Mouse (Mus musculus): Measurements from ENCODE around the gene Csrp1.

Csrp1 gene

GRCm38 (mm10) chr1:135768400-135768799 lies 48.5 kb downstream of the Csrp1 start:
- POLR2A ChIA-PET: interaction anchor here (0.6 to 4.3 kb wide), 24 partner anchors 8 to 702 kb away, joined by 3 to 29 read pairs (median 4); partner anchors contain the start of gene Tnni1 (in 2 of the 4)
- CTCF ChIA-PET: interaction anchor here in 3 of 4 experiments (0.6 to 5.3 kb wide), 6 partner anchors 12 to 78 kb away, joined by 5 to 35 read pairs (median 6); partner anchors contain the start of gene Tnni1 (in 1 of the 3)

DNA sequence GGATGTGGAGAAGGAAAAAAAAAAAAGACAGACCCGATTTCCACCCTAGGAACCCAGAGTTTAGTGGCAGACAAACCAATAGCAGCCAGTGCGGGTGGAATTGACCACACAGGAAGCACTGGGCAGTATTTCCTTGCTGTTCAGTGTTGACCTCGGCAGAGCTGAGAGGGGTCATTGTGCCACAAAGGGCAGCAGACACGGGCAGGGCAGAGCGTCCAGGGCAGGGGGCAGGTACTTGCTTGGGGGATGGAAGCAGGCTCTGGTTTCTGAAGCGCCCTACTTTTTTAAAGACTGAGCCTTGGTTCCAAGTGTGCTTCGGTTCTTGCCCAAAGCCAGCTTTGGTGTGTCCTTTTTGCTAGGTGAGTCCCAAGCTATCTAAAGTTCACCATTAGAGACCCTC lies 50.4 kb downstream of the Csrp1 start:
- CTCF ChIA-PET: interaction anchor here (0.6 to 5.3 kb wide), 15 partner anchors 9 to 41 kb away, joined by 3 to 35 read pairs (median 7); partner anchors contain the start of gene Tnni1 (in 3 of the 4)
- POLR2A ChIA-PET: interaction anchor here (0.6 to 4.3 kb wide), 27 partner anchors 9 to 1158 kb away, joined by 3 to 21 read pairs (median 6); partner anchors contain the start of genes Tnni1 (in 3 of the 4) and Elf3 (in 1 of the 4)

DNA sequence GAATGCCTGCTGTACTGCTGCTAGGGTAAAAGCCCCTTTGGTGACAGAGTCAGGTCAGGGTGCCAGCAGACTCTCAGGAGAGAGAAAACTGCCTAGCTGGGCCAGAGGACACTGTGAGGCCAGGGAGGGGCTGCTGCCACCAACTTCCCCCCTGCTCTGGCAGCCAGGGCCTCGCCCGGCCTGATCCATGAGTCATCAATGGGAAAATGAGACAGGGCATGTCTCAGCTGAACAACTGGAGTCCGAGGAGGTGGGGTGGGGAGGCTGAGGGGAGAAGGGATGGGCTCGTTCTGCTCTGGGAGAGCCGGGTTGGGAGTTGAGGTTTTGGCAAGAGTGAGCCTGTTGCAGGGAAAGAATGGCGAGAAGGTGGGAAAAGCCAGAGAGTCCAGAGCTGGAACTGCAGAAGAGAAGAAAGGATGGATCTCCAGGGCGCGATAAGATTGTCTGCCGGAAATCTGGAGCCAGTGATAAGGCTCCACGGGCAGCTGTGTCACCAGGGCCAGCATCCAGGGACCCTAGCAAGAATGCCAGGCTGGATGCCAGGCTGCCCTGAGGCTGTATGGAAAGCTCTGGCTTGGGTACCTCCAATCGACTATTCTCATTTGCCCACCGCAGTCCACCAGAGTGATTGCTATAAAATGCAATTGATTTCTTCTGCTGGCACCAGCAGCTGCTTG lies 51.2 kb downstream of the Csrp1 start:
- POLR2A ChIA-PET: interaction anchor here in 3 of 4 experiments (0.6 to 4.3 kb wide), 34 partner anchors 8 to 513 kb away, joined by 3 to 21 read pairs (median 5); partner anchors contain the start of genes Tnni1 (in 2 of the 3), Elf3 (in 1 of the 3) and Lad1 (in 1 of the 3)
- CTCF ChIA-PET: interaction anchor here (0.6 to 5.3 kb wide), 17 partner anchors 8 to 392 kb away, joined by 3 to 35 read pairs (median 6); partner anchors contain the start of gene Tnni1 (in 3 of the 4)

GRCm38 (mm10) chr1:135771573-135771970 lies 51.7 kb downstream of the Csrp1 start:
- ChIA-PET POLR2A (interaction anchor here in 3 of 4 experiments (0.6 to 4.3 kb wide), 31 partner anchors 7 to 513 kb away, joined by 3 to 21 read pairs (median 5); partner anchors contain the start of genes Tnni1 (in 2 of the 3), Elf3 (in 1 of the 3) and Lad1 (in 1 of the 3)), CTCF (interaction anchor here (0.6 to 5.3 kb wide), 15 partner anchors 9 to 57 kb away, joined by 3 to 35 read pairs (median 4); partner anchors contain the start of gene Tnni1 (in 2 of the 4))

- POLR2A ChIA-PET: interaction anchor here in 3 of 4 experiments (0.6 to 1.6 kb wide), 7 partner anchors 10 to 387 kb away, joined by 3 to 8 read pairs (median 5); partner anchors contain the start of gene Phlda3 (in 1 of the 3)
- CTCF ChIA-PET: interaction anchor here in 3 of 4 experiments (1.0 to 7.5 kb wide), 5 partner anchors 11 to 22 kb away, joined by 3 to 89 read pairs (median 7); no protein-coding TSS in a partner anchor
These were observed 56.7 kb downstream of the Csrp1 start for GRCm38 (mm10) chr1:135776596-135776995.

- CTCF ChIA-PET: interaction anchor here in 3 of 4 experiments (1.6 to 7.5 kb wide), 4 partner anchors 10 to 22 kb away, joined by 4 to 89 read pairs (median 48); no protein-coding TSS in a partner anchor
- POLR2A ChIA-PET: interaction anchor here in 3 of 4 experiments (0.6 to 1.6 kb wide), 6 partner anchors 10 to 386 kb away, joined by 3 to 8 read pairs (median 5); partner anchors contain the start of gene Phlda3 (in 1 of the 3)
These were observed 57.2 kb downstream of the Csrp1 start for GRCm38 (mm10) chr1:135777046-135777445.

DNA sequence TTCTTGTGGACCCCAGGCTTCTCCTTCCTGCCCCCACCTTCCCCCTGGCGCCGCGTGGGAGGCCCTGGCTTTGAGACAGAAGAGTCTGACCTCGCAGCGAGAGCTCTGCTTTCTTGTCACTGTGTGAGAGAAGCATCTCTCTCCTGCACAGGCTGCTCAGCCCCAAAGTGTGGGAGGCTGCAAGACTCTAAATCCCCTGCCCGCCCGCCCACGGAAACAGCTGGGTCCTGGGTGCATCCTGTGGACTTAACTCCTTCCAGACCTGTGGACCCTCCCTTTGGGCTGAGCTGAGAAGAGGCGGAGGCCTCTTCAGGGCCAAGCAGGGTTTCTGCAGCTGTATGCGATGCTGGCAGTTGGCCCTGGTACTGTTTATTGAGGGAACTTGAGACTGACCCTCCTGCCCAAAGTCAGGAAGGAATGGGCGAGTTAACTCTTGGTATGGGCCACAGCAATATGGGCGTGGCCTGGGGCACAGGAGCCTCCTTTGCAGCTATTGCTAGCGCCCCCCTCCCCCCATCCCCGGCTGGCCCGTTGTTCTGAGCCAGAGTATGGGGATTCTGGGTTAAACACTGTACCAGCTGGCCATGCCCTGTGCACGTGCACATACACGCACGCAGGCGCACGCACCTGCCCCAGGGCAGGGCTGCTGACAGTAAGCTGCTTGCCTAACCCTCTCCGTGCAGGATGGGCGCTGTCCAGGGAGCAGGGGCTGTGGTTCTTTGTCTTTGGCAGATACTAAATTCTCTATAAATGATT lies 59.1 kb downstream of the Csrp1 start, which contains the start of gene Tnni1:
Gene Tnni1, plus strand, starts transcription at position 655 of the 756 bp plus-strand sequence.
- ChIA-PET POLR2A (interaction anchor here (0.6 to 4.4 kb wide), 29 partner anchors 8 to 453 kb away, joined by 3 to 32 read pairs (median 4); partner anchors contain the start of genes Phlda3 (in 3 of the 4) and Csrp1 (in 1 of the 4)), CTCF (interaction anchor here (0.5 to 7.5 kb wide), 34 partner anchors 8 to 422 kb away, joined by 3 to 89 read pairs (median 6); partner anchors contain the start of genes Csrp1 (in 1 of the 4) and Phlda3 (in 1 of the 4))

DNA sequence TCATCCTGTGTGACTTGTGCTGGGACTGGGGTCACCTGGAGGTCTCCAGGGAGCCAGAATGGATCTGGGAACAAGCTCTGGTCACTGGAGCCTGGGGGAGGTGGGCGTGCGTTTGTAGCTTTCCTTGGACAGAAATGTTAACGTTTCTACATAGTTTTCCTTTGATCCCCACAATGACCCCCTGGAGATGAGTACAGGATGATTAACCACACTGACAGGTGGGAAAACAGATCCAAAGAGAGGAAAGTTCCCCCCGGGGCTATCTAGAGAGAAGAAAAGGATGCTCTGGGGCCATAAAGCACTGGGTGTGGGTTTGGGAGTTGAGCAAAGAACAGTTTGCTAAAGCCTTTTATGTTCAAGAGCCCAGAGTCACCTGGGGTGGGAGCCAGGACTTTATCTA lies 60.8 kb downstream of the Csrp1 start:
- ChIA-PET POLR2A (interaction anchor here (0.5 to 4.4 kb wide), 20 partner anchors 9 to 66 kb away, joined by 3 to 32 read pairs (median 4); partner anchors contain the start of gene Phlda3 (in 2 of the 4)), CTCF (interaction anchor here (0.6 to 7.5 kb wide), 43 partner anchors 9 to 696 kb away, joined by 3 to 89 read pairs (median 5); partner anchors contain the start of genes Csrp1 (in 2 of the 4) and Phlda3 (in 2 of the 4))

DNA sequence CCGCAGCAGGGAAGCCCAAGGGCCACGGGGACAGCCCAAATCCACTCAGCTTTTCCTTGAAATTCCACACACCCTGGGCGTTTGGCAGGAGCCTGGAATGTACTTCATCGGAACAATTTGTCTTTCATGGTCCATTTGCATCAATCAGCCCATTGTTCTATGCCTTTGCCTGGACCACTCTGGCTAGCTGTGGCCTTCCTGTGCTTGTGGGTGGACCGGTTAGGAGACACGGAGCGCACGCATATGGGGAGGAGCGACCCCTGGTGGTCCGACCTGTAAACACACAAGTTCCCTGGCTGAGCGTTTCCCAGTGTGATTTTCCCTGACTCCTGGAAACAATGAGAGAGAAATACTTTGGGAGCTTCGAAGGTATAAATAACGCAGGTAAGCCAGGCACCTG lies 61.4 kb downstream of the Csrp1 start:
- CTCF ChIA-PET: interaction anchor here (0.6 to 7.5 kb wide), 60 partner anchors 8 to 756 kb away, joined by 3 to 89 read pairs (median 4); partner anchors contain the start of genes Phlda3 (in 3 of the 4), Csrp1 (in 2 of the 4) and Tnnt2 (in 1 of the 4)
- POLR2A ChIA-PET: interaction anchor here (0.5 to 4.4 kb wide), 26 partner anchors 9 to 1036 kb away, joined by 3 to 32 read pairs (median 4); partner anchors contain the start of gene Phlda3 (in 2 of the 4)

DNA sequence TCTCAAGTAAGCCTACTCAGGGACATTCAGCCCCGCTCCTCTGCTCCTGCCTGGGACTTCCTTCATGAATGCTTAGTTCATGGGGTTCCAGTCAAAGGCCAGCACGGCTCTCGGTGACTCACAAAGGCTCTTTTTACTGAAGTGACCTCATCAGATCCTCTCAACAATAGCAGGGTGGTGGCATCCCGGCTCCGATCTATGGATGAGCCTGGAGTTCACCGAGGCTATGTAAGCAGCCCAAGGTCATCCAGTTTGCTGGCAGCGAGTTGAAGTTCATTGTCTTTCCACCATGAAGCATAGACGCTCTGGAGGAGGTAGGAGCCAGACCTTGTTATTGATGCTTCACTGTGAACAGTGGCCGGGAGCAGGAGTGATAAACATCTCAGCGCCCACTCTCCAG lies 63.0 kb downstream of the Csrp1 start:
- ChIA-PET POLR2A (interaction anchor here in 2 of 4 experiments (1.2 to 4.4 kb wide), 4 partner anchors 10 to 53 kb away, joined by 3 to 15 read pairs (median 6); no protein-coding TSS in a partner anchor), CTCF (interaction anchor here in 2 of 4 experiments (0.7 to 7.5 kb wide), 5 partner anchors 17 to 46 kb away, joined by 3 to 89 read pairs (median 4); no protein-coding TSS in a partner anchor)

- ChIA-PET POLR2A (interaction anchor here in 2 of 4 experiments (0.6 to 1.2 kb wide), 6 partner anchors 9 to 475 kb away, joined by 3 to 4 read pairs (median 3); partner anchors contain the start of gene Tnni1 (in 2 of the 2)), CTCF (interaction anchor here (0.6 to 10.8 kb wide), 35 partner anchors 9 to 1332 kb away, joined by 3 to 89 read pairs (median 6); partner anchors contain the start of genes Tnni1 (in 2 of the 4), Csrp1 (in 1 of the 4), Klhl12 (in 1 of the 4) and Lad1 (in 1 of the 4))
These were observed 67.9 kb downstream of the Csrp1 start for GRCm38 (mm10) chr1:135787799-135788198.

- CTCF ChIA-PET: interaction anchor here (0.5 to 10.8 kb wide), 97 partner anchors 8 to 1053 kb away, joined by 3 to 89 read pairs (median 6); partner anchors contain the start of genes Tnni1 (in 4 of the 4), Csrp1 (in 2 of the 4), Lad1 (in 2 of the 4) and Phlda3 (in 1 of the 4)
These were observed 68.8 kb downstream of the Csrp1 start for GRCm38 (mm10) chr1:135788708-135789107.

DNA sequence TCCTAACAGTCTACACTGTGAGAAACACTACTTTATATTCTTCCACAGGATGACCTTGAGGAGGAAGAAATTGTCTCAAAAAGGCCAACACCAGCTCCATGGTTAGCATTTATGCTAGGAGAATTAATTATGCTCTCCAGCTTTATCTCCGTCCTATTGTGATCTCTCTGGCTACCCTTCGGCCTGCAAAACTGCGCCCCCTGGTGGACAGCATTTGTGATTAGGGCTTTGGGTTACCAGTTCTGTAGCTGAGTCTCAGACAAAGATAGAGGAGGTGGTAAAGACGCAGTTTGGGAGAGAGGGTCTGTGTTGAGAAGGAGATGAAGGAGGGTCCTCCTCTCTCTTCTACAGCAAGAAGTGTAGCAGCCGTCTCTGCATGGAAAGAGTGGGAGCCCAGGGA lies 70.0 kb downstream of the Csrp1 start:
- ChIA-PET CTCF (interaction anchor here (0.5 to 10.8 kb wide), 126 partner anchors 9 to 618 kb away, joined by 3 to 89 read pairs (median 5); partner anchors contain the start of genes Tnni1 (in 4 of the 4), Csrp1 (in 3 of the 4), Lad1 (in 2 of the 4) and Phlda3 (in 2 of the 4)), POLR2A (interaction anchor here (0.5 to 2.1 kb wide), 19 partner anchors 9 to 71 kb away, joined by 3 to 9 read pairs (median 5); partner anchors contain the start of gene Tnni1 (in 1 of the 4))

More at GRCm38 (mm10) chr1:135788708-135789107, 68.8 kb downstream of the Csrp1 start:
- POLR2A ChIA-PET: interaction anchor here in 3 of 4 experiments (0.6 to 2.1 kb wide), 17 partner anchors 10 to 70 kb away, joined by 3 to 9 read pairs (median 5); partner anchors contain the start of genes Tnni1 (in 2 of the 3) and Csrp1 (in 1 of the 3)

DNA sequence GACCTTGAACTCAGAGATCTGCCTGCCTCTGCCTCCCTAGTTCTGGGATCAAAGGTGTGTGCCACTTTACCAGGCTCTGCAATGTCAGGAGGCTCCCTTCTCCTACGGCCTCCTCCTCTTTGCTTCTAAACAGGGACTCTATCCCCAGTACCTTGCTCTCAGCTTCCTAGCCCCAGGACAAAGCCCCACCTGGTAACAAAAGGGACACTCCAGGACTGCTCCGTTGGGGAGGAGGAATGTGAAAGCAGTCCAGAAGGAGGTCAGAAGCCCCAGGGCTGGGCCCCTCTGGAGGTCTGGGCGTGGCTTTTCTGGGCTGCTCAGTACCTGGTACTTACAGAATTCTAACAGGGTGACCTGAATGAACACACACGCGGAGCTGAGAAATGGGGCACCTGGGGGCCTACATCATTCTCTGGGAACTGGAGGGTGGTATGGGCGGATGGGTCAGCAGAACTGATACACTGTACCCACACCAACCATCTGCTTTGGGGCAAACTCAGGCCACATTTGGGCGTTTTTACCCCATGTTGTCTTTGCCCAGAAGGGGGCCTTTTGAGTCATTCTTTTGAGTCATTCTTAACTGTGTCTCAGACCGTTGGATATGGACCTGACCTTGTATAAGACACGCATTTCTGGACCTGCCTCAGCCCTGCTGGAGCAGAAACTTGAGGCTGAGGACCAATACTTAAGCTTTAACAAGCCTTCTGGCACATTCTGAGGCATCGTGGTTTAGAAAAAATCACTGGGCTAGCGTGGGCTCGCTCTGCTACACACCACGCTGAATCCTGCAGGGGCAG lies 72.5 kb downstream of the Csrp1 start:
- CTCF ChIA-PET: interaction anchor here (0.6 to 10.8 kb wide), 20 partner anchors 10 to 386 kb away, joined by 3 to 89 read pairs (median 4); partner anchors contain the start of genes Tnni1 (in 2 of the 4) and Csrp1 (in 1 of the 4)
- POLR2A ChIA-PET: interaction anchor here (0.6 to 3.5 kb wide), 23 partner anchors 9 to 1753 kb away, joined by 3 to 10 read pairs (median 5); partner anchors contain the start of genes Lad1 (in 1 of the 4), Phlda3 (in 1 of the 4) and Tnni1 (in 1 of the 4)

All from embryonic stem cell, embryonic (primary cell).